Mouse (Mus musculus): ENCODE measurements around the gene Pkd1l2. TPM values are rescaled to one million over a fixed set of nuclear protein-coding genes. Genes with fewer than 3 reads are reported as not detected.

The Pkd1l2 gene
- total RNA-seq, 1 experiment = 1.5 TPM

- no peak overlapping the region for H3K4me3 ChIP-seq (ENCODE audit: insufficient read depth in 1 of 2, low read depth in 1 of 2, low read length in 2 of 2, poor library complexity in 1 of 2, severe bottlenecking in 1 of 2)
- in situ Hi-C loops (cut with MboI; ENCODE audit: low sequenced_read_pairs in 2 of 2, unreplicated experiment in 2 of 2) = no loop called here
- no peaks in the 10 kb centered on the region for H3K9me3 ChIP-seq (ENCODE audit: control insufficient read depth, insufficient read depth, low read depth, low read length)
- H3K4me1 ChIP-seq (ENCODE audit: control insufficient read depth in 2 of 2, insufficient read depth in 2 of 2, low read length in 2 of 2, poor library complexity in 1 of 2) = no peaks in the 10 kb centered on the region
- DNase-seq (ENCODE audit: low read depth, low spot score) = no peak
- no peak overlapping the region for H3K9ac ChIP-seq (ENCODE audit: insufficient read depth, low read depth, low read length, poor library complexity, severe bottlenecking)
- H3K27ac ChIP-seq (ENCODE audit: insufficient read depth, low read depth, low read length, poor library complexity, severe bottlenecking) = no peak overlapping the region
- H3K36me3 ChIP-seq (ENCODE audit: control insufficient read depth, insufficient read depth, low read length, poor library complexity, severe bottlenecking) = no peaks in the 10 kb centered on the region
- TF ChIP-seq ZC3H11A (IDR thresholded peaks at IDR 0.05; ENCODE audit: borderline replicate concordance, low read depth, low read length) = no peak
- TF ChIP-seq MAFK (IDR thresholded peaks at IDR 0.05; ENCODE audit: insufficient read depth, low read depth, low read length) = no peak
- no peak for TF ChIP-seq HCFC1 (IDR thresholded peaks at IDR 0.05; ENCODE audit: borderline replicate concordance, insufficient read depth, low read length)
- TF ChIP-seq CHD2 (IDR thresholded peaks at IDR 0.05; ENCODE audit: low read depth, low read length) = no peak
- TF ChIP-seq ZNF384 (IDR thresholded peaks at IDR 0.05; ENCODE audit: low read depth, low read length) = no peak
Measured at GRCm38 (mm10) chr8:117050763-117051162, 31.5 kb downstream of the Pkd1l2 start.

GRCm38 (mm10) chr8:117049444-117049843, 32.8 kb downstream of the Pkd1l2 start:
- H3K36me3 ChIP-seq (ENCODE audit: control insufficient read depth, insufficient read depth, low read length, poor library complexity, severe bottlenecking) = no peaks in the 10 kb centered on the region
- no peak overlapping the region for H3K9ac ChIP-seq (ENCODE audit: insufficient read depth, low read depth, low read length, poor library complexity, severe bottlenecking)
- H3K4me3 ChIP-seq (ENCODE audit: insufficient read depth in 1 of 2, low read depth in 1 of 2, low read length in 2 of 2, poor library complexity in 1 of 2, severe bottlenecking in 1 of 2) = no peak overlapping the region
- no peak for DNase-seq (ENCODE audit: low read depth, low spot score)
- H3K9me3 ChIP-seq (ENCODE audit: control insufficient read depth, insufficient read depth, low read depth, low read length) = no peaks in the 10 kb centered on the region
- H3K4me1 ChIP-seq (ENCODE audit: control insufficient read depth in 2 of 2, insufficient read depth in 2 of 2, low read length in 2 of 2, poor library complexity in 1 of 2) = no peaks in the 10 kb centered on the region
- in situ Hi-C loops (cut with MboI; ENCODE audit: low sequenced_read_pairs in 2 of 2, unreplicated experiment in 2 of 2) = no loop called here
- H3K27ac ChIP-seq (ENCODE audit: insufficient read depth, low read depth, low read length, poor library complexity, severe bottlenecking) = no peak overlapping the region
- TF ChIP-seq ZNF384 (IDR thresholded peaks at IDR 0.05; ENCODE audit: low read depth, low read length) (no peak), HCFC1 (IDR thresholded peaks at IDR 0.05; ENCODE audit: borderline replicate concordance, insufficient read depth, low read length) (no peak), CHD2 (IDR thresholded peaks at IDR 0.05; ENCODE audit: low read depth, low read length) (no peak), ZC3H11A (IDR thresholded peaks at IDR 0.05; ENCODE audit: borderline replicate concordance, low read depth, low read length) (no peak), MAFK (IDR thresholded peaks at IDR 0.05; ENCODE audit: insufficient read depth, low read depth, low read length) (no peak)

- in situ Hi-C loops (cut with MboI; ENCODE audit: low sequenced_read_pairs in 2 of 2, unreplicated experiment in 2 of 2) = no loop called here
- no peak for DNase-seq (ENCODE audit: low read depth, low spot score)
- H3K4me3 ChIP-seq (ENCODE audit: insufficient read depth in 1 of 2, low read depth in 1 of 2, low read length in 2 of 2, poor library complexity in 1 of 2, severe bottlenecking in 1 of 2) = no peak overlapping the region
- no peak overlapping the region for H3K27ac ChIP-seq (ENCODE audit: insufficient read depth, low read depth, low read length, poor library complexity, severe bottlenecking)
- H3K9me3 ChIP-seq (ENCODE audit: control insufficient read depth, insufficient read depth, low read depth, low read length) = no peaks in the 10 kb centered on the region
- no peaks in the 10 kb centered on the region for H3K36me3 ChIP-seq (ENCODE audit: control insufficient read depth, insufficient read depth, low read length, poor library complexity, severe bottlenecking)
- no peaks in the 10 kb centered on the region for H3K4me1 ChIP-seq (ENCODE audit: control insufficient read depth in 2 of 2, insufficient read depth in 2 of 2, low read length in 2 of 2, poor library complexity in 1 of 2)
- H3K9ac ChIP-seq (ENCODE audit: insufficient read depth, low read depth, low read length, poor library complexity, severe bottlenecking) = no peak overlapping the region
- TF ChIP-seq ZNF384 (IDR thresholded peaks at IDR 0.05; ENCODE audit: low read depth, low read length) (no peak), MAFK (IDR thresholded peaks at IDR 0.05; ENCODE audit: insufficient read depth, low read depth, low read length) (no peak), ZC3H11A (IDR thresholded peaks at IDR 0.05; ENCODE audit: borderline replicate concordance, low read depth, low read length) (no peak), CHD2 (IDR thresholded peaks at IDR 0.05; ENCODE audit: low read depth, low read length) (no peak), HCFC1 (IDR thresholded peaks at IDR 0.05; ENCODE audit: borderline replicate concordance, insufficient read depth, low read length) (no peak)
Measured at GRCm38 (mm10) chr8:117043584-117043983, 38.7 kb downstream of the Pkd1l2 start.

GRCm38 (mm10) chr8:117039843-117040242, 42.4 kb downstream of the Pkd1l2 start:
- TF ChIP-seq ZC3H11A (IDR thresholded peaks at IDR 0.05; ENCODE audit: borderline replicate concordance, low read depth, low read length) = no peak
- no peak for TF ChIP-seq MAFK (IDR thresholded peaks at IDR 0.05; ENCODE audit: insufficient read depth, low read depth, low read length)
- no peak for TF ChIP-seq CHD2 (IDR thresholded peaks at IDR 0.05; ENCODE audit: low read depth, low read length)
- DNase-seq (ENCODE audit: low read depth, low spot score) = no peak
- in situ Hi-C loops (cut with MboI; ENCODE audit: low sequenced_read_pairs in 2 of 2, unreplicated experiment in 2 of 2) = no loop called here
- H3K9ac ChIP-seq (ENCODE audit: insufficient read depth, low read depth, low read length, poor library complexity, severe bottlenecking) = no peak overlapping the region
- H3K9me3 ChIP-seq (ENCODE audit: control insufficient read depth, insufficient read depth, low read depth, low read length) = no peaks in the 10 kb centered on the region
- no peaks in the 10 kb centered on the region for H3K36me3 ChIP-seq (ENCODE audit: control insufficient read depth, insufficient read depth, low read length, poor library complexity, severe bottlenecking)
- no peaks in the 10 kb centered on the region for H3K4me1 ChIP-seq (ENCODE audit: control insufficient read depth in 2 of 2, insufficient read depth in 2 of 2, low read length in 2 of 2, poor library complexity in 1 of 2)
- H3K4me3 ChIP-seq (ENCODE audit: insufficient read depth in 1 of 2, low read depth in 1 of 2, low read length in 2 of 2, poor library complexity in 1 of 2, severe bottlenecking in 1 of 2) = no peak overlapping the region
- no peak overlapping the region for H3K27ac ChIP-seq (ENCODE audit: insufficient read depth, low read depth, low read length, poor library complexity, severe bottlenecking)

GRCm38 (mm10) chr8:117037374-117037935, 44.8 kb downstream of the Pkd1l2 start:
- Histone ChIP-seq H3K4me3 (ENCODE audit: insufficient read depth in 1 of 2, low read depth in 1 of 2, low read length in 2 of 2, poor library complexity in 1 of 2, severe bottlenecking in 1 of 2) (no peak overlapping the region), H3K9me3 (ENCODE audit: control insufficient read depth, insufficient read depth, low read depth, low read length) (no peaks in the 10 kb centered on the region), H3K9ac (ENCODE audit: insufficient read depth, low read depth, low read length, poor library complexity, severe bottlenecking) (no peak overlapping the region), H3K36me3 (ENCODE audit: control insufficient read depth, insufficient read depth, low read length, poor library complexity, severe bottlenecking) (no peaks in the 10 kb centered on the region), H3K27ac (ENCODE audit: insufficient read depth, low read depth, low read length, poor library complexity, severe bottlenecking) (no peak overlapping the region), H3K4me1 (ENCODE audit: control insufficient read depth in 2 of 2, insufficient read depth in 2 of 2, low read length in 2 of 2, poor library complexity in 1 of 2) (no peaks in the 10 kb centered on the region)
- in situ Hi-C loops (cut with MboI; ENCODE audit: low sequenced_read_pairs in 2 of 2, unreplicated experiment in 2 of 2) = no loop called here
- TF ChIP-seq MAFK (IDR thresholded peaks at IDR 0.05; ENCODE audit: insufficient read depth, low read depth, low read length) (no peak), ZC3H11A (IDR thresholded peaks at IDR 0.05; ENCODE audit: borderline replicate concordance, low read depth, low read length) (no peak), CHD2 (IDR thresholded peaks at IDR 0.05; ENCODE audit: low read depth, low read length) (no peak), HCFC1 (IDR thresholded peaks at IDR 0.05; ENCODE audit: borderline replicate concordance, insufficient read depth, low read length) (no peak), ZNF384 (IDR thresholded peaks at IDR 0.05; ENCODE audit: low read depth, low read length) (no peak)
- DNase-seq (ENCODE audit: low read depth, low spot score) = no peak

Data from ES-E14 (cell line).